Mouse (Mus musculus) CH12.LX (cell line): Measurements from ENCODE around the gene Notch1. TPM values are rescaled to one million over a fixed set of nuclear protein-coding genes. Genes with fewer than 3 reads are reported as not detected.

Experiments used
- DNase-seq: peaks from one replicate; pipeline ENCODE4 v3.0.0-alpha.2; 2013; ENCODE audit errors: extremely low read depth
- H3K27ac ChIP-seq: 2 replicates; pipeline ENCODE4 v1.5.1; 2012; ENCODE audit warnings: low read depth, mild to moderate bottlenecking, control low read depth, moderate library complexity; ENCODE audit not compliant: insufficient read depth
- H3K27me3 ChIP-seq: replicated peaks from 2 replicates; pipeline ENCODE3; 2012; ENCODE audit warnings: inconsistent platforms
- H3K36me3 ChIP-seq, 2 experiments: replicated peaks in 1 of 2; 2 replicates each; pipeline versions ENCODE3 to v1.6.1; 2012; ENCODE audit warnings: inconsistent platforms in 1 of 2, low read length in 1 of 2, mild to moderate bottlenecking in 1 of 2, mixed read lengths in 1 of 2, moderate library complexity in 1 of 2; ENCODE audit not compliant: control insufficient read depth in 1 of 2, insufficient read depth in 1 of 2
- H3K4me1 ChIP-seq, 2 experiments: 2 replicates each; pipeline ENCODE4 v1.6.1; 2012; ENCODE audit warnings: inconsistent platforms in 1 of 2, moderate library complexity in 1 of 2; ENCODE audit not compliant: insufficient read depth in 2 of 2, control insufficient read depth in 1 of 2
- H3K4me2 ChIP-seq: 2 replicates; pipeline ENCODE4 v1.6.1; 2012; ENCODE audit warnings: low read depth, mild to moderate bottlenecking, control low read depth; ENCODE audit not compliant: poor library complexity, insufficient read depth, severe bottlenecking
- H3K4me3 ChIP-seq, 3 experiments: fragments of 150-350 bp in 1 of 3; sonication (generic) in 1 of 3; replicated peaks in 1 of 3; 2 replicates each; pipeline versions ENCODE3 to v1.5.1; 2011 to 2012; ENCODE audit warnings: low read depth in 2 of 3, low read length in 2 of 3, mild to moderate bottlenecking in 2 of 3, moderate library complexity in 2 of 3, control low read depth in 1 of 3, improper control_type of control experiment in 1 of 3, inconsistent platforms in 1 of 3, mixed read lengths in 1 of 3; ENCODE audit not compliant: poor library complexity in 1 of 3
- H3K79me2 ChIP-seq: replicated peaks from 2 replicates; pipeline ENCODE4 v1.6.1; 2012; ENCODE audit warnings: mild to moderate bottlenecking, moderate library complexity; ENCODE audit not compliant: control insufficient read depth, poor library complexity, insufficient read depth, severe bottlenecking; ENCODE audit errors: extremely low read depth
- H3K9ac ChIP-seq: 2 replicates; pipeline ENCODE4 v1.6.1; 2012; ENCODE audit warnings: low read depth, mild to moderate bottlenecking, control low read depth, moderate library complexity; ENCODE audit not compliant: insufficient read depth
- H3K9me3 ChIP-seq: replicated peaks from 2 replicates; pipeline ENCODE3; 2012; ENCODE audit warnings: low read length, inconsistent platforms, mixed read lengths
- BHLHE40 ChIP-seq: IDR thresholded peaks from 2 replicates; pipeline ENCODE4 v1.6.1; 2011; ENCODE audit warnings: mild to moderate bottlenecking, low read depth, low read length, improper control_type of control experiment
- CHD1 ChIP-seq: IDR thresholded peaks from 2 replicates; pipeline ENCODE4 v1.6.1; 2012; ENCODE audit warnings: low read depth, low read length, improper control_type of control experiment, inconsistent platforms
- CTCF ChIP-seq, 2 experiments: IDR thresholded peaks in 1 of 2; conservative IDR thresholded peaks in 1 of 2; 2 replicates each; pipeline ENCODE4 v1.5.1; 2011 to 2012; ENCODE audit warnings: low read depth in 2 of 2, low read length in 2 of 2, improper control_type of control experiment in 1 of 2, inconsistent platforms in 1 of 2, mild to moderate bottlenecking in 1 of 2, moderate library complexity in 1 of 2
- E2F4 ChIP-seq: IDR thresholded peaks from 2 replicates; pipeline ENCODE4 v1.6.1; 2011; ENCODE audit warnings: low read depth, low read length, improper control_type of control experiment; ENCODE audit not compliant: insufficient replicate concordance
- JUND ChIP-seq: conservative IDR thresholded peaks from 2 replicates; pipeline ENCODE4 v1.6.1; 2011; ENCODE audit warnings: low read depth, low read length, improper control_type of control experiment
- MAX ChIP-seq: IDR thresholded peaks from 2 replicates; pipeline ENCODE4 v1.6.1; 2011; ENCODE audit warnings: low read length, improper control_type of control experiment
- MEF2A ChIP-seq: IDR thresholded peaks from 2 replicates; pipeline ENCODE4 v1.6.1; 2014; ENCODE audit warnings: low read depth, mild to moderate bottlenecking, inconsistent platforms, low read length, improper control_type of control experiment, borderline replicate concordance
- MYC ChIP-seq: IDR thresholded peaks from 2 replicates; pipeline ENCODE4 v1.6.1; 2011; ENCODE audit warnings: low read depth, mild to moderate bottlenecking, improper control_type of control experiment, low read length
- NRF1 ChIP-seq: IDR thresholded peaks from 2 replicates; pipeline ENCODE4 v1.6.1; 2014; ENCODE audit warnings: low read depth, mild to moderate bottlenecking, inconsistent platforms, low read length, improper control_type of control experiment, moderate library complexity
- POLR2A ChIP-seq: IDR thresholded peaks from 2 replicates; pipeline ENCODE4 v1.6.1; 2011; ENCODE audit warnings: low read depth, mild to moderate bottlenecking, improper control_type of control experiment, low read length
- POLR2AphosphoS2 ChIP-seq: IDR thresholded peaks from 2 replicates; pipeline ENCODE4 v1.6.1; 2011; ENCODE audit warnings: low read depth, low read length, improper control_type of control experiment
- RAD21 ChIP-seq: IDR thresholded peaks from 2 replicates; pipeline ENCODE4 v1.6.1; 2011; ENCODE audit warnings: low read depth, mild to moderate bottlenecking, low read length, improper control_type of control experiment, moderate library complexity
- TBP ChIP-seq: conservative IDR thresholded peaks from 2 replicates; pipeline ENCODE4 v1.6.1; 2011; ENCODE audit warnings: low read depth, low read length, improper control_type of control experiment
- ZKSCAN1 ChIP-seq: IDR thresholded peaks from 2 replicates; pipeline ENCODE4 v1.6.1; 2012; ENCODE audit warnings: low read depth, inconsistent platforms, low read length, improper control_type of control experiment, borderline replicate concordance
- ZMIZ1 ChIP-seq: IDR thresholded peaks from 2 replicates; pipeline ENCODE4 v1.6.1; 2012; ENCODE audit warnings: low read depth, mild to moderate bottlenecking, inconsistent platforms, low read length, improper control_type of control experiment
- dilution Hi-C: fragments of 300-500 bp; cut with MboI; formaldehyde crosslinking; loops from 2 replicates; pipeline ENCODE4 v1.14.3; 2020; ENCODE audit warnings: low sequenced_read_pairs; ENCODE audit not compliant: extremely low pct_unique_long_range_greater_than_20kb, extremely low pct_ligation_motif_present
- in situ Hi-C: fragments of 300-500 bp; cut with MboI; formaldehyde crosslinking; loops from 3 replicates; pipeline ENCODE4 v1.14.3; 2019; ENCODE audit warnings: low sequenced_read_pairs, low pct_ligation_motif_present, low pct_unique_long_range_greater_than_20kb, mixed read lengths
- polyA plus RNA-seq: library from polyadenylated mRNA; unstranded; fragments of >175 nt; gene quantifications from 2 replicates; pipeline ENCODE4 v1.2.1, GENCODE M21; 2012; ENCODE audit warnings: low read depth; ENCODE audit not compliant: insufficient read length
- total RNA-seq, 2 experiments: library from RNA; depleted of rRNA; stranded (reverse); fragments of 300-350 nt in 1 of 2; fragments of >200 nt in 1 of 2; gene quantifications; 2 replicates each; pipeline ENCODE4 v1.2.3; 2012 to 2014

The Notch1 gene
- total and polyA plus RNA-seq, 3 experiments = 0.98 to 13.1 (median 3.8) TPM

DNA sequence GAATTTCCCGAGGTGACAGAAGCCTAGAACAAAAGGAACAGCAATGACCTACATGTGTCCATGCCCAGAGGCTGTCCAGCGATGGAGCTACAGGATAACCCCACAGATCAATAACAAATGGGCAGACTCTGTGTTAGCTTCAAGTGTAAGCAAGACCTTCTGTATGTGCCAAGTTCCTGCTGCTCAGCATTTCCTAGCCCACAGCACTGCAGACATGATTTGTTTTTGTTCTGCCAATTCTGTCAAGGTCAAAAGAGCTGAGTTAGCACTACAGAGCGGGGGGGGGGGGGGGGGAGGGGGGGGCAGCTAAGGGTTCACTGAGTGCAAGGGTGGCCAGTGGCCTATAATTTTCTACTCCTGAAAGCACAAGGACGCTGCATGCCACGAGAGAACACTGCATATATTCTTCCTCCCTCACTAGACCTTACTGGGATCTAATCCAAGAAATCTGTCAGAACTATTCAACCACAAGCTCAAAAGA, 105.5 kb downstream of the Notch1 start:
- dilution Hi-C loops = no loop called here
- H3K27me3 ChIP-seq = no peaks in the 10 kb centered on the region
- no peak for DNase-seq
- H3K4me3 ChIP-seq = no peak overlapping the region
- H3K4me2 ChIP-seq = no peak overlapping the region
- no peaks in the 10 kb centered on the region for H3K79me2 ChIP-seq
- H3K9me3 ChIP-seq = no peaks in the 10 kb centered on the region
- peaks cover 49 to 84% of the 10 kb centered on the region in 2 experiments for H3K36me3 ChIP-seq
- no peak overlapping the region for H3K27ac ChIP-seq
- no peak overlapping the region for H3K9ac ChIP-seq
- TF ChIP-seq TBP = no peak
- TF ChIP-seq MAX = no peak
- TF ChIP-seq ZMIZ1 = no peak
- TF ChIP-seq E2F4 = no peak
- TF ChIP-seq POLR2AphosphoS2 = no peak
- no peak for TF ChIP-seq CHD1
- TF ChIP-seq CTCF (conservative IDR thresholded peaks at IDR 0.05 in 1 of 2, IDR thresholded peaks at IDR 0.05 in 1 of 2; ENCODE audit: low read depth in 2 of 2, low read length in 2 of 2) = no peak
- no peak for TF ChIP-seq RAD21
- no peak for TF ChIP-seq NRF1
- TF ChIP-seq MYC = no peak
- no peak for TF ChIP-seq MEF2A
- TF ChIP-seq POLR2A = no peak
- in situ Hi-C loops = no loop called here
- H3K4me1 ChIP-seq = peaks cover 8 to 30% of the 10 kb centered on the region in 2 experiments

DNA sequence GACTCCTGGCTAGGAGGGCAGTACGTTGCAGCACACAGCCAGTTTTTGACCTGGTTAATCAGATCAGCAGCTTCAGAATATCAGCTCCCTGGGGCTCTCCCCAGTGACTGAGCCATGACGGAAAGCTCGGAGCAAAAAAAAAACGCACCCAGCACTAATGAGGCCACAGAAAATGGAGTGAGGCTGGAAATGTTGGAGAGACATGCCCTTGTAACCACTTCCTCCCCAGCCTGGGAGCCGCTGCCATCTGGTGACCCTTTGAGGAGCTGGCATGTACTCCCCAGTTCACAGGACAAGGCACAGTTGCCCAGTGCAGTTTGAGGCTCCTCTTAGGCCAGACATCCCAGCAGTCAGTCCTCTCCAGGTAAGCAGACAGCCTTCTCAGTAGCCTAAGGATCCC, 106.4 kb downstream of the Notch1 start:
- H3K9ac ChIP-seq = no peak overlapping the region
- no peak overlapping the region for H3K4me3 ChIP-seq
- TF ChIP-seq CTCF (conservative IDR thresholded peaks at IDR 0.05 in 1 of 2, IDR thresholded peaks at IDR 0.05 in 1 of 2; ENCODE audit: low read depth in 2 of 2, low read length in 2 of 2) (0 out of 4 replicates have a peak, but pooled peaks of 1 of the 2 experiments have one; percentile 21), BHLHE40 (no peak), ZKSCAN1 (no peak), JUND (no peak), E2F4 (no peak)
- dilution Hi-C loops = no loop called here
- H3K79me2 ChIP-seq = no peaks in the 10 kb centered on the region
- no peaks in the 10 kb centered on the region for H3K27me3 ChIP-seq
- no peak for DNase-seq
- H3K4me2 ChIP-seq = no peak overlapping the region
- peaks cover 10 to 35% of the 10 kb centered on the region in 2 experiments for H3K4me1 ChIP-seq
- in situ Hi-C loops = no loop called here
- H3K27ac ChIP-seq = no peak overlapping the region
- H3K36me3 ChIP-seq = peaks cover 40 to 80% of the 10 kb centered on the region in 2 experiments
- H3K9me3 ChIP-seq = no peaks in the 10 kb centered on the region
